13 mouse cellular contexts compared by ENCODE assay signal in genomic region chr5:43885060-43885820, GRCm38 (mm10). TPM values are rescaled to one million over a fixed set of nuclear protein-coding genes. Genes with fewer than 3 reads are reported as not detected.
DNase-seq lines count a peak whose midpoint lies in the region; ATAC-seq lines count a peak whose summit lies in the region.
"Had no signal": no experiment of that assay in that cellular context is flagged by ENCODE, and none has a peak within 500 bp of the region (broad histone marks: within the 10 kb centered on the region; RNA-seq: fewer than 3 reads in every experiment).

No protein-coding gene starts in this region.

- H3K27ac ChIP-seq in limb, embryonic 12.5 days = 0 out of 2 replicates have a peak overlapping the region, but pooled peaks have one; percentile 2
- H3K27ac ChIP-seq: heart, embryonic 15.5 days; hindbrain, postnatal 0 days; limb, embryonic 15.5 days; midbrain, embryonic 12.5 days had no signal

- H3K36me3 ChIP-seq in limb, embryonic 12.5 days = no peaks in the 10 kb centered on the region
- H3K36me3 ChIP-seq: heart, embryonic 15.5 days; limb, embryonic 15.5 days; midbrain, embryonic 12.5 days had no signal

- no peaks in the 10 kb centered on the region for H3K27me3 ChIP-seq in limb, embryonic 12.5 days
- H3K27me3 ChIP-seq: limb, embryonic 15.5 days; midbrain, embryonic 12.5 days had no signal

- WGBS in limb, embryonic 12.5 days = 31% methylated on average over 3 of the region's 3 CpGs

- H3K4me1 ChIP-seq in limb, embryonic 12.5 days (replicated peaks) = peaks cover 11% of the 10 kb centered on the region
- H3K4me1 ChIP-seq: heart, embryonic 15.5 days; limb, embryonic 15.5 days had no signal

- H3K4me2 ChIP-seq in limb, embryonic 12.5 days = no peak overlapping the region
- H3K4me2 ChIP-seq: heart, embryonic 15.5 days; limb, embryonic 15.5 days; midbrain, embryonic 12.5 days had no signal

- H3K9me3 ChIP-seq in limb, embryonic 12.5 days = no peaks in the 10 kb centered on the region
- H3K9me3 ChIP-seq: heart, embryonic 15.5 days; limb, embryonic 15.5 days; midbrain, embryonic 12.5 days had no signal

- no peak for ATAC-seq in limb, embryonic 12.5 days (ENCODE audit: insufficient number of reproducible peaks, insufficient read depth, low FRiP score, low TSS enrichment, low read depth)
- ATAC-seq: hindbrain, postnatal 0 days; lung, postnatal 0 days had no signal

- no peak overlapping the region for H3K4me3 ChIP-seq in limb, embryonic 12.5 days (replicated peaks)
- H3K4me3 ChIP-seq: heart, embryonic 15.5 days; limb, embryonic 15.5 days; midbrain, embryonic 12.5 days had no signal

- DNase-seq in spleen, postnatal 36 days (ENCODE audit: low spot score in 2 of 2) = peak; percentile 80 to 86
- no peak for DNase-seq in spleen, postnatal 4 days (ENCODE audit: low spot score in 2 of 2)
- DNase-seq in embryo, embryonic 10.5 days (ENCODE audit: low spot score) = peak; percentile 37
- no peak for DNase-seq in urinary bladder, postnatal 14 days (ENCODE audit: low spot score)
- no peak for DNase-seq in ovary, postnatal 14 days (ENCODE audit: low spot score)
- no peak for DNase-seq in cerebellum, adult 8-10 months
- DNase-seq: kidney, adult 8-10 months had no signal

- H3K9ac ChIP-seq in limb, embryonic 12.5 days (replicated peaks) = no peak overlapping the region
- H3K9ac ChIP-seq: heart, embryonic 15.5 days; limb, embryonic 15.5 days; midbrain, embryonic 12.5 days had no signal

RNA-seq across cellular contexts. Expression of gene Cd38, which starts 16.9 kb away (rescaled TPM):
- 9.9 and 11.5 TPM in 2 replicates for polyA plus RNA-seq in limb, embryonic 12.5 days (2016; fragmentation: Nextera tagmentation; extraction: Ambion mirVana)

RNA-seq across cellular contexts. Expression of gene Gm7879, which starts 27.7 kb away (rescaled TPM):
- 0.87 TPM in 1 of 2 replicates, not detected in the other for polyA plus RNA-seq in limb, embryonic 12.5 days (2016; fragmentation: Nextera tagmentation; extraction: Ambion mirVana)
- polyA plus RNA-seq: lung, postnatal 0 days; midbrain, embryonic 12.5 days had no signal

Comparison
In these comparisons a context has a peak if more than half of its experiments do, and no peak if none do; other contexts are left out.
1. DNase-seq: peak in spleen, postnatal 36 days (2 of 2) and embryo, embryonic 10.5 days (single experiment); none in spleen, postnatal 4 days (0 of 2), urinary bladder, postnatal 14 days (single experiment), ovary, postnatal 14 days (single experiment) and cerebellum, adult 8-10 months (single experiment).